8 mouse cellular contexts compared by ENCODE assay signal in genomic region chr14:122182220-122182619, GRCm38 (mm10). TPM values are rescaled to one million over a fixed set of nuclear protein-coding genes. Genes with fewer than 3 reads are reported as not detected.
DNase-seq lines count a peak whose midpoint lies in the region; ATAC-seq and TF ChIP-seq lines count a peak whose summit lies in the region.

No protein-coding gene starts in this region.

- H3K4me1 ChIP-seq in heart, adult 2 months (ENCODE audit: control insufficient read depth, insufficient read depth, low read length): peaks cover 2% of the 10 kb centered on the region
- H3K4me1 ChIP-seq in CH12.LX (ENCODE audit: control insufficient read depth in 1 of 2, insufficient read depth in 2 of 2): peaks cover 3 to 21% of the 10 kb centered on the region in 2 experiments
- H3K4me1 ChIP-seq in forebrain, embryonic 14.5 days (ENCODE audit: control insufficient read depth, insufficient read depth, low read length): no peaks in the 10 kb centered on the region
- H3K4me1 ChIP-seq in liver, embryonic 15.5 days (replicated peaks): peaks cover 44% of the 10 kb centered on the region

- H3K9me3 ChIP-seq in CH12.LX (replicated peaks; ENCODE audit: low read length): no peaks in the 10 kb centered on the region
- H3K9me3 ChIP-seq in forebrain, embryonic 14.5 days (replicated peaks; ENCODE audit: control insufficient read depth, low read length): no peaks in the 10 kb centered on the region
- no peaks in the 10 kb centered on the region for H3K9me3 ChIP-seq in liver, embryonic 15.5 days (replicated peaks)

- no peak for DNase-seq in heart, adult 2 months
- DNase-seq in heart, postnatal 25 days (ENCODE audit: low spot score): no peak
- no peak for DNase-seq in CH12.LX (ENCODE audit: extremely low read depth)
- DNase-seq in forebrain, embryonic 14.5 days (ENCODE audit: low spot score): no peak
- DNase-seq in kidney, postnatal 25 days: no peak
- DNase-seq in cerebellum, adult 18-20 months: no peak

- H3K79me2 ChIP-seq in heart, adult 2 months (replicated peaks; ENCODE audit: control insufficient read depth, insufficient read depth, low read length): no peaks in the 10 kb centered on the region; the same call in 1 of the 2 replicates
- H3K79me2 ChIP-seq in CH12.LX (replicated peaks; ENCODE audit: control insufficient read depth, extremely low read depth, insufficient read depth, poor library complexity, severe bottlenecking): no peaks in the 10 kb centered on the region

- no peak for TF ChIP-seq POLR2A in heart, adult 2 months (IDR thresholded peaks at IDR 0.05; ENCODE audit: insufficient read depth, low read depth, low read length)
- no peak for TF ChIP-seq POLR2A in CH12.LX (IDR thresholded peaks at IDR 0.05; ENCODE audit: low read depth, low read length)

- no peaks in the 10 kb centered on the region for H3K36me3 ChIP-seq in heart, adult 2 months (ENCODE audit: control insufficient read depth, insufficient read depth, low read length)
- no peaks in the 10 kb centered on the region for H3K36me3 ChIP-seq in CH12.LX (replicated peaks in 1 of 2; ENCODE audit: control insufficient read depth in 1 of 2, insufficient read depth in 1 of 2, low read length in 1 of 2)
- no peaks in the 10 kb centered on the region for H3K36me3 ChIP-seq in forebrain, embryonic 14.5 days (ENCODE audit: control insufficient read depth, insufficient read depth, low read length)
- no peaks in the 10 kb centered on the region for H3K36me3 ChIP-seq in liver, embryonic 15.5 days (replicated peaks)

- TF ChIP-seq CTCF in heart, adult 2 months (IDR thresholded peaks at IDR 0.05): no peak
- no peak for TF ChIP-seq CTCF in CH12.LX (conservative IDR thresholded peaks at IDR 0.05 in 1 of 2, IDR thresholded peaks at IDR 0.05 in 1 of 2; ENCODE audit: low read depth in 2 of 2, low read length in 2 of 2)

- intact Hi-C loops in heart, adult 2 months (cut with DNase I): loop anchor here (5.0 kb wide), 1 partner anchor 800 kb away; the partner anchor contains the start of gene Tmtc4
- intact Hi-C loops in heart, postnatal 25 days (cut with DNase I): loop anchor here (10.0 kb wide), 1 partner anchor 293 kb away; the partner anchor contains the start of gene Zic2

- ATAC-seq in forebrain, embryonic 14.5 days: no peak
- ATAC-seq in liver, embryonic 15.5 days (ENCODE audit: insufficient read depth): no peak
- ATAC-seq in cerebellum, adult (ENCODE audit: insufficient number of reproducible peaks, low FRiP score, low TSS enrichment): no peak

- H3K9ac ChIP-seq in heart, adult 2 months (ENCODE audit: low read depth, low read length): no peak overlapping the region
- H3K9ac ChIP-seq in CH12.LX (ENCODE audit: insufficient read depth, low read depth): no peak overlapping the region; the same call in 1 of the 2 replicates
- no peak overlapping the region for H3K9ac ChIP-seq in forebrain, embryonic 14.5 days (ENCODE audit: low read length)
- H3K9ac ChIP-seq in liver, embryonic 15.5 days: peak overlapping the region; percentile 81

- 81% methylated on average over 6 of the region's 6 CpGs for WGBS in heart, adult 2 months
- 76% methylated on average over 6 of the region's 6 CpGs for WGBS in forebrain, embryonic 14.5 days
- 49% methylated on average over 6 of the region's 6 CpGs for WGBS in liver, embryonic 15.5 days (ENCODE audit: insufficient replicate concordance)

- in situ Hi-C loops in CH12.LX (cut with MboI; ENCODE audit: low pct_ligation_motif_present, low pct_unique_long_range_greater_than_20kb, low sequenced_read_pairs): no loop called here

- no peak for TF ChIP-seq RAD21 in CH12.LX (IDR thresholded peaks at IDR 0.05; ENCODE audit: low read depth, low read length)

- H3K4me2 ChIP-seq in CH12.LX (ENCODE audit: insufficient read depth, low read depth, poor library complexity, severe bottlenecking): peak overlapping the region; percentile 23
- H3K4me2 ChIP-seq in forebrain, embryonic 14.5 days (ENCODE audit: low read length): peak overlapping the region; percentile 58
- peak overlapping the region; percentile 89 for H3K4me2 ChIP-seq in liver, embryonic 15.5 days

- TF ChIP-seq EP300 in heart, adult 2 months (IDR thresholded peaks at IDR 0.05; ENCODE audit: insufficient read depth, low read depth, low read length): no peak
- TF ChIP-seq EP300 in CH12.LX (IDR thresholded peaks at IDR 0.05; ENCODE audit: low read length): no peak

- peak overlapping the region; percentile 83 for H3K4me3 ChIP-seq in heart, adult 2 months
- peak overlapping the region in 2 of 3 experiments; percentile 69 to 89 for H3K4me3 ChIP-seq in CH12.LX (replicated peaks in 1 of 3; ENCODE audit: low read depth in 2 of 3, low read length in 2 of 3, poor library complexity in 1 of 3)
- H3K4me3 ChIP-seq in forebrain, embryonic 14.5 days (ENCODE audit: low read depth, low read length): no peak overlapping the region; the same call in 1 of the 2 replicates
- H3K4me3 ChIP-seq in liver, embryonic 15.5 days (replicated peaks): peak overlapping the region; percentile 87

- dilution Hi-C loops in CH12.LX (cut with MboI; ENCODE audit: extremely low pct_ligation_motif_present, extremely low pct_unique_long_range_greater_than_20kb, low sequenced_read_pairs): no loop called here

- H3K27me3 ChIP-seq in heart, adult 2 months (ENCODE audit: control insufficient read depth, insufficient read depth, low read length): no peaks in the 10 kb centered on the region
- H3K27me3 ChIP-seq in CH12.LX (replicated peaks): no peaks in the 10 kb centered on the region
- no peaks in the 10 kb centered on the region for H3K27me3 ChIP-seq in forebrain, embryonic 14.5 days (replicated peaks; ENCODE audit: control insufficient read depth, insufficient read depth, low read length)
- H3K27me3 ChIP-seq in liver, embryonic 15.5 days: no peaks in the 10 kb centered on the region

- no peak overlapping the region for H3K27ac ChIP-seq in heart, adult 2 months
- no peak overlapping the region for H3K27ac ChIP-seq in CH12.LX (ENCODE audit: insufficient read depth, low read depth)
- no peak overlapping the region for H3K27ac ChIP-seq in forebrain, embryonic 14.5 days (ENCODE audit: low read depth, low read length)
- peak overlapping the region; percentile 82 for H3K27ac ChIP-seq in liver, embryonic 15.5 days (replicated peaks)

TF ChIP-seq in CH12.LX, 34 proteins besides CTCF, POLR2A, EP300 and RAD21:
- TF ChIP-seq SMC3 (IDR thresholded peaks at IDR 0.05; ENCODE audit: low read depth, low read length): no peak
- no peak for TF ChIP-seq ELF1 (IDR thresholded peaks at IDR 0.05; ENCODE audit: low read depth, low read length)
- no peak for TF ChIP-seq ZKSCAN1 (IDR thresholded peaks at IDR 0.05; ENCODE audit: borderline replicate concordance, low read depth, low read length)
- no peak for TF ChIP-seq MXI1 (IDR thresholded peaks at IDR 0.05; ENCODE audit: low read depth, low read length)
- TF ChIP-seq TCF12 (IDR thresholded peaks at IDR 0.05; ENCODE audit: low read depth, low read length): no peak
- no peak for TF ChIP-seq ZNF384 (IDR thresholded peaks at IDR 0.05; ENCODE audit: low read depth, low read length)
TF ChIP-seq in CH12.LX: peak in this region for 0.

RNA-seq across cellular contexts. Expression of gene Clybl, which starts 0.7 kb away (rescaled TPM):
- 100 to 1,000 TPM; 115 to 131 TPM for total RNA-seq in heart, adult 2 months (2021)
- 50.3 and 90.5 TPM in 2 replicates for polyA plus RNA-seq in heart, adult 2 months (2012; rRNA removed)
- total RNA-seq in heart, postnatal 25 days (2021): 100 to 1,000 TPM; 113 to 123 TPM
- total RNA-seq in CH12.LX (2012; rRNA removed) (9.1 and 16.5 TPM in 2 replicates), CH12.LX (2014; rRNA removed) (15.8 and 18.7 TPM in 2 replicates)
- 25.7 and 29.4 TPM in 2 replicates for polyA plus RNA-seq in CH12.LX (2012; ENCODE audit: insufficient read length, low read depth)
- polyA plus RNA-seq in forebrain, embryonic 14.5 days (2014; fragmentation: Nextera tagmentation; extraction: Ambion mirVana): 16.0 and 18.9 TPM in 2 replicates
- polyA plus RNA-seq in liver, embryonic 15.5 days (2015; fragmentation: Nextera tagmentation; extraction: Ambion mirVana): 23.3 and 23.6 TPM in 2 replicates

Comparison
In these comparisons a context has a peak if more than half of its experiments do, and no peak if none do; other contexts are left out.
1. H3K4me2 ChIP-seq: peak in every context shown above with its lines; median percentile 89 in liver, embryonic 15.5 days; 58 in forebrain, embryonic 14.5 days; 23 in CH12.LX.